Mouse (Mus musculus): ENCODE results near the gene Hs2st1. TPM values are rescaled to one million over a fixed set of nuclear protein-coding genes. Genes with fewer than 3 reads are reported as not detected.

The Hs2st1 gene
- polyA plus RNA-seq, 1 experiment from 2014 or later, result 12.1 TPM

- 49% methylated on average over 5 of the region's 5 CpGs for WGBS
- Histone ChIP-seq H3K4me2 (ENCODE audit: low read length) (no peak overlapping the region), H3K27me3 (replicated peaks; ENCODE audit: control insufficient read depth, insufficient read depth, low read length) (no peaks in the 10 kb centered on the region), H3K9ac (ENCODE audit: low read depth, low read length) (no peak overlapping the region), H3K9me3 (ENCODE audit: control insufficient read depth, low read length) (no peaks in the 10 kb centered on the region), H3K4me3 (ENCODE audit: low read length) (no peak overlapping the region), H3K36me3 (ENCODE audit: control insufficient read depth, insufficient read depth, low read length) (no peaks in the 10 kb centered on the region), H3K4me1 (ENCODE audit: control insufficient read depth, insufficient read depth, low read depth, low read length) (peaks cover 6% of the 10 kb centered on the region), H3K27ac (ENCODE audit: low read depth, low read length) (no peak overlapping the region)
- no peak for ATAC-seq
Observed at GRCm38 (mm10) chr3:144507885-144508284, 62.1 kb downstream of the Hs2st1 start.

GRCm38 (mm10) chr3:144506213-144506612 is 63.8 kb downstream of the Hs2st1 start:
- H3K27ac ChIP-seq (ENCODE audit: low read depth, low read length), result no peak overlapping the region
- no peak overlapping the region for H3K4me2 ChIP-seq (ENCODE audit: low read length)
- no peak for ATAC-seq
- peaks cover 8% of the 10 kb centered on the region for H3K4me1 ChIP-seq (ENCODE audit: control insufficient read depth, insufficient read depth, low read depth, low read length)
- no peaks in the 10 kb centered on the region for H3K27me3 ChIP-seq (replicated peaks; ENCODE audit: control insufficient read depth, insufficient read depth, low read length)
- no peaks in the 10 kb centered on the region for H3K36me3 ChIP-seq (ENCODE audit: control insufficient read depth, insufficient read depth, low read length)
- no peaks in the 10 kb centered on the region for H3K9me3 ChIP-seq (ENCODE audit: control insufficient read depth, low read length)
- no peak overlapping the region for H3K4me3 ChIP-seq (ENCODE audit: low read length)
- WGBS, result 27% methylated on average over 3 of the region's 3 CpGs
- no peak overlapping the region for H3K9ac ChIP-seq (ENCODE audit: low read depth, low read length)

GRCm38 (mm10) chr3:144501930-144502329 is 68.1 kb downstream of the Hs2st1 start:
- no peak overlapping the region; the same call in 1 of the 2 replicates for H3K9ac ChIP-seq (ENCODE audit: low read depth, low read length)
- H3K4me2 ChIP-seq (ENCODE audit: low read length), result no peak overlapping the region
- no peaks in the 10 kb centered on the region for H3K27me3 ChIP-seq (replicated peaks; ENCODE audit: control insufficient read depth, insufficient read depth, low read length)
- no peaks in the 10 kb centered on the region for H3K36me3 ChIP-seq (ENCODE audit: control insufficient read depth, insufficient read depth, low read length)
- peak; percentile 57; the same call in 1 of the 2 replicates for ATAC-seq
- WGBS, result 32% methylated on average over 7 of the region's 7 CpGs
- no peak overlapping the region for H3K27ac ChIP-seq (ENCODE audit: low read depth, low read length)
- peaks cover 8% of the 10 kb centered on the region for H3K4me1 ChIP-seq (ENCODE audit: control insufficient read depth, insufficient read depth, low read depth, low read length)
- no peak overlapping the region for H3K4me3 ChIP-seq (ENCODE audit: low read length)
- H3K9me3 ChIP-seq (ENCODE audit: control insufficient read depth, low read length), result no peaks in the 10 kb centered on the region

GRCm38 (mm10) chr3:144496762-144497161 is 73.2 kb downstream of the Hs2st1 start:
- H3K36me3 ChIP-seq (ENCODE audit: control insufficient read depth, insufficient read depth, low read length), result no peaks in the 10 kb centered on the region
- no peaks in the 10 kb centered on the region for H3K27me3 ChIP-seq (replicated peaks; ENCODE audit: control insufficient read depth, insufficient read depth, low read length)
- no peak overlapping the region for H3K27ac ChIP-seq (ENCODE audit: low read depth, low read length)
- peaks cover 2% of the 10 kb centered on the region; the same call in 1 of the 2 replicates for H3K4me1 ChIP-seq (ENCODE audit: control insufficient read depth, insufficient read depth, low read depth, low read length)
- H3K4me3 ChIP-seq (ENCODE audit: low read length), result no peak overlapping the region
- ATAC-seq, result no peak
- H3K9ac ChIP-seq (ENCODE audit: low read depth, low read length), result no peak overlapping the region
- WGBS, result 67% methylated on average over 5 of the region's 5 CpGs
- H3K9me3 ChIP-seq (ENCODE audit: control insufficient read depth, low read length), result no peaks in the 10 kb centered on the region
- no peak overlapping the region for H3K4me2 ChIP-seq (ENCODE audit: low read length)

GRCm38 (mm10) chr3:144494838-144495237 is 75.1 kb downstream of the Hs2st1 start:
- H3K36me3 ChIP-seq (ENCODE audit: control insufficient read depth, insufficient read depth, low read length), result no peaks in the 10 kb centered on the region
- H3K4me2 ChIP-seq (ENCODE audit: low read length), result no peak overlapping the region
- H3K27ac ChIP-seq (ENCODE audit: low read depth, low read length), result no peak overlapping the region
- H3K4me3 ChIP-seq (ENCODE audit: low read length), result no peak overlapping the region
- H3K9ac ChIP-seq (ENCODE audit: low read depth, low read length), result no peak overlapping the region
- no peaks in the 10 kb centered on the region for H3K27me3 ChIP-seq (replicated peaks; ENCODE audit: control insufficient read depth, insufficient read depth, low read length)
- ATAC-seq, result peak; percentile 42; the same call in 1 of the 2 replicates
- no peaks in the 10 kb centered on the region for H3K4me1 ChIP-seq (ENCODE audit: control insufficient read depth, insufficient read depth, low read depth, low read length)
- WGBS, result 35% methylated on average over 5 of the region's 5 CpGs
- H3K9me3 ChIP-seq (ENCODE audit: control insufficient read depth, low read length), result no peaks in the 10 kb centered on the region

GRCm38 (mm10) chr3:144488787-144489186 is 81.2 kb downstream of the Hs2st1 start:
- 79% methylated on average over 2 of the region's 2 CpGs for WGBS

GRCm38 (mm10) chr3:144480595-144480994 is 89.4 kb downstream of the Hs2st1 start:
- Histone ChIP-seq H3K4me2 (ENCODE audit: low read length) (no peak overlapping the region), H3K4me3 (ENCODE audit: low read length) (no peak overlapping the region), H3K27ac (ENCODE audit: low read depth, low read length) (no peak overlapping the region), H3K4me1 (ENCODE audit: control insufficient read depth, insufficient read depth, low read depth, low read length) (no peaks in the 10 kb centered on the region; the same call in 1 of the 2 replicates), H3K9ac (ENCODE audit: low read depth, low read length) (no peak overlapping the region), H3K9me3 (ENCODE audit: control insufficient read depth, low read length) (no peaks in the 10 kb centered on the region), H3K36me3 (ENCODE audit: control insufficient read depth, insufficient read depth, low read length) (no peaks in the 10 kb centered on the region), H3K27me3 (replicated peaks; ENCODE audit: control insufficient read depth, insufficient read depth, low read length) (no peaks in the 10 kb centered on the region)
- no peak for ATAC-seq
- WGBS, result 71% methylated on average over 5 of the region's 5 CpGs

More at GRCm38 (mm10) chr3:144488787-144489186, 81.2 kb downstream of the Hs2st1 start:
- Histone ChIP-seq H3K4me3 (ENCODE audit: low read length) (no peak overlapping the region), H3K27ac (ENCODE audit: low read depth, low read length) (no peak overlapping the region), H3K27me3 (replicated peaks; ENCODE audit: control insufficient read depth, insufficient read depth, low read length) (no peaks in the 10 kb centered on the region), H3K9ac (ENCODE audit: low read depth, low read length) (no peak overlapping the region), H3K9me3 (ENCODE audit: control insufficient read depth, low read length) (no peaks in the 10 kb centered on the region), H3K36me3 (ENCODE audit: control insufficient read depth, insufficient read depth, low read length) (no peaks in the 10 kb centered on the region), H3K4me2 (ENCODE audit: low read length) (no peak overlapping the region), H3K4me1 (ENCODE audit: control insufficient read depth, insufficient read depth, low read depth, low read length) (no peaks in the 10 kb centered on the region)
- ATAC-seq, result no peak

GRCm38 (mm10) chr3:144478427-144478794 is 91.6 kb downstream of the Hs2st1 start:
- Histone ChIP-seq H3K4me3 (ENCODE audit: low read length) (no peak overlapping the region), H3K9me3 (ENCODE audit: control insufficient read depth, low read length) (no peaks in the 10 kb centered on the region), H3K4me1 (ENCODE audit: control insufficient read depth, insufficient read depth, low read depth, low read length) (no peaks in the 10 kb centered on the region; the same call in 1 of the 2 replicates), H3K27me3 (replicated peaks; ENCODE audit: control insufficient read depth, insufficient read depth, low read length) (no peaks in the 10 kb centered on the region), H3K36me3 (ENCODE audit: control insufficient read depth, insufficient read depth, low read length) (no peaks in the 10 kb centered on the region), H3K4me2 (ENCODE audit: low read length) (no peak overlapping the region), H3K27ac (ENCODE audit: low read depth, low read length) (no peak overlapping the region), H3K9ac (ENCODE audit: low read depth, low read length) (no peak overlapping the region)
- ATAC-seq, result no peak
- 91% methylated on average over 7 of the region's 7 CpGs for WGBS

GRCm38 (mm10) chr3:144477707-144478426 is 92.1 kb downstream of the Hs2st1 start:
- Histone ChIP-seq H3K36me3 (ENCODE audit: control insufficient read depth, insufficient read depth, low read length) (no peaks in the 10 kb centered on the region), H3K9me3 (ENCODE audit: control insufficient read depth, low read length) (no peaks in the 10 kb centered on the region), H3K4me2 (ENCODE audit: low read length) (no peak overlapping the region), H3K4me1 (ENCODE audit: control insufficient read depth, insufficient read depth, low read depth, low read length) (no peaks in the 10 kb centered on the region; the same call in 1 of the 2 replicates), H3K9ac (ENCODE audit: low read depth, low read length) (no peak overlapping the region), H3K27me3 (replicated peaks; ENCODE audit: control insufficient read depth, insufficient read depth, low read length) (no peaks in the 10 kb centered on the region), H3K27ac (ENCODE audit: low read depth, low read length) (no peak overlapping the region), H3K4me3 (ENCODE audit: low read length) (no peak overlapping the region)
- WGBS, result 82% methylated on average over 12 of the region's 12 CpGs
- no peak for ATAC-seq
